Mouse (Mus musculus) c-Kit-negative CD71-positive TER-119-positive erythroid progenitor cells, embryonic 14.5 days (primary cell): ENCODE data around the gene Evc.

Experiments
- DNase-seq: peaks from one replicate; pipeline ENCODE4 v3.0.0-alpha.2; 2013; ENCODE audit warnings: low read depth, low spot score

Evc gene

DNA sequence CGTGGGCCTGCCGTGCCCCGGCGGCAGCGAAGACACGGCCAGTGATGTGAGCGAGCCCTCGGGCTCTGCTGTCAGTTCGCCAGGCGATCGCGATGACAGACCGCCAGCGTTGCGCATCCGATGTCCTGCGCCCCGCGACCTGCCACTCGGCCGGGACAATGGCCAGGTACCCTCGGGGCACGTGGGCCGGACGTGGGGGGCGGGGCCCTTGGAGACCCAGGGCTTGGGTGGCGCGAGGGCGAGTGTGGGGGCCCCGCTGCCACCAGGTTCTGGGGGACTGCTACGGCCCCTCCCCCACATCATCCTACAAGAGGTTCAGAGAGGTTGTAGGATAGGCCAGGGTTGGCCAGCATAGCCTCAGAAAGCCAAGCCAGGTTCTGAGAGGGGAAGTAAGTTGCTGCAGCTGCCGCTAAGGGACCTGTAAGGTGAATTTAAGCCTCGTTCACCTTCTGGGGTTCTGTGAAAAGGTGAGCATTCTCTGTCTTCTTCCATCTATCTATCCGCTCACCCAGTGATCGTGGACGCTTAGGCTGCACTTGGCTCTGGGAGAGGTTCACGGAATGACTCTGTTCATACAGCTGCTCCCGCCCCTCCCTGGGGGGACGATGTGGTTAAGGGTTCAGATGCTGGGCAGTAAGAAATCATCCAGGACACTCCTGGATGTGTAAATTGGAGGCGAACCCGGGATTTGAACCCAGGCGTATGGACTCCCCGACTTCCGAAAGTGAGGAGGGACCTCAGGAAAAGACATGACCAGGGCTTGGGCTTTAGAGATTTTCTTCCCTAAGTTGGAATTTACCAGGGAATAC lies 94.1 kb downstream of the Evc start:
- DNase-seq, result no peak

DNA sequence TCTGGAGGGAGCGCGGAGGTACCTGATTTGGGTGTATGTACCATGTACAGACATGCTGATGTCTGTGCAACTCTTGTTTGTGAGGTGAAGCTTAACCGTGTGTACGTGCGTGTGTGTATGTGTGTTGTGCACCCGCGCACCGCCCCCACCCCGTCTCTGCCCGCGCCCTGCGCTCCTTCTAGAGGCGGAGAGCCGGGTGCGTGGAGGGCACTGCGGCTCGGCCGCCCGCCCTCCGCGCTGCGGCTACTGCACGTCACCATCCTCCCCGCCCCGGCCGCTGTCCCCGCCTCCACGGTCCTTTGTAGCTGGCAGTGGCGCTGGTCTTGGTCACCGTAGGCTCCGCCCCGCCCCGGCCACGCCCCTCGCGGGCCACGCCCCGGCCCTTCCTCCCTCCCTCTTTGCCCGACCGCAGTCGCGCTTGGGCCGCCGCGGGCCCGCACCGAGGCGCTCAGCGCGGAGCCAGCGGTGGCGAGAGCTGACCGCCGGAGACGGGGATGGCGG lies 95.0 kb downstream of the Evc start, which contains the start of gene Crmp1:
TSS of gene Crmp1 (plus strand) at position 290 of the 501 bp plus-strand sequence.
- peak; percentile 1 for DNase-seq

DNA sequence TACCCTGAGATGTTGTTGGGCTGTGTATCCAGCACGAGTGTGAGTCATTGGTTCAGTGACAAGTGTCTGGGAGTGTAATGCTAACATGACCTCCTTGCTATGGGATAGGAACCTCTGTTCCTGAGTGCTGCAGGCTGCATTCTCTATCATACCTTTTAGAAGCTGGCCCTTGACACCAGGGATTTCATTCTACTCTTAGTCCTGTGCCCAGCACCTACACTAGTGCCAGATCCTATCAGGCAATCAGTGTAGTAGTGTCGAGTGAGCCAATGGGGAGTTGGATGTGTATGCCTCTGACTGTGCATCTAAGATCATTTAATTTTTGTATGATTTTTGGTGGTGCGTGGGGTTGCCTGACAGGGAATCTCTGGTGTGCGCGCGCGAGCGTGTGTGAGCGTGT lies 95.5 kb downstream of the Evc start:
- no peak for DNase-seq

DNA sequence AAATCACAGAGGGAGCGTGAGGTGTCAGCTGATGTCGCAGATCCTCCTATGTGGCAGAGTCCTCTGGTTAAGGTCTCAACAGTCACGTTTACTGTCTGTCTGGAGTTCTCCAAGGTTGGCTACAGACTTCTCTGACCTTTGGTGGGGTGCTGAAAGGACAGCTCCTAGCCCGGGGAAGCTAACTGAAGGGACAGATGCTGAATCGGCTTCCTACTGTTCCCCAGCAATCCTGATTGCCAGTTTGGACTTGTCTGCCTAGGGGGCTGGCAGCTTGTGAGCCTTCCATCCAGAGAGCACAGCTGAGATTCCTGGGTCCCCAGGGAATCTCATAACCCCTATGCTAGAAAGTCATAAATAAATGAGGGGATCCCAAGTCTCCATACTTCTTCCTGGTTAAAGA lies 96.1 kb downstream of the Evc start:
- DNase-seq, result no peak
